Mouse (Mus musculus) hindbrain, embryonic 13.5 days (tissue): ENCODE results near the gene Gprin1. TPM values are rescaled to one million over a fixed set of nuclear protein-coding genes. Genes with fewer than 3 reads are reported as not detected.
A peak's percentile ranks its signal among the peaks of the same experiment; 100 is the strongest.

Experiments used
- ATAC-seq: fragments of 200-750 bp; cut with Nextera tagmentation; 2 replicates; pipeline ENCODE4 v1.8.0; 2017; ENCODE audit warnings: moderate TSS enrichment; ENCODE audit not compliant: low FRiP score
- H3K27ac ChIP-seq: fragments of 300-500 bp; sonication (generic); 2 replicates; pipeline ENCODE4 v1.5.1; 2015; ENCODE audit warnings: inconsistent platforms, mild to moderate bottlenecking, moderate library complexity
- H3K27me3 ChIP-seq: fragments of 300-500 bp; sonication (generic); 2 replicates; pipeline ENCODE4 v1.6.1; 2015; ENCODE audit warnings: mild to moderate bottlenecking, inconsistent platforms
- H3K36me3 ChIP-seq: fragments of 300-500 bp; sonication (generic); 2 replicates; pipeline ENCODE4 v1.6.1; 2015; ENCODE audit warnings: mild to moderate bottlenecking, inconsistent platforms
- H3K4me1 ChIP-seq: fragments of 300-500 bp; sonication (generic); replicated peaks from 2 replicates; pipeline ENCODE4 v1.6.1; 2015; ENCODE audit warnings: inconsistent platforms
- H3K4me2 ChIP-seq: fragments of 300-500 bp; sonication (generic); 2 replicates; pipeline ENCODE4 v1.6.1; 2015; ENCODE audit warnings: inconsistent platforms, mild to moderate bottlenecking, moderate library complexity
- H3K4me3 ChIP-seq: fragments of 300-500 bp; sonication (generic); 2 replicates; pipeline ENCODE4 v1.5.1; 2015; ENCODE audit warnings: mild to moderate bottlenecking, inconsistent platforms
- H3K9ac ChIP-seq: fragments of 300-500 bp; sonication (generic); 2 replicates; pipeline ENCODE4 v1.6.1; 2015; ENCODE audit warnings: mild to moderate bottlenecking, inconsistent platforms
- H3K9me3 ChIP-seq: fragments of 300-500 bp; sonication (generic); 2 replicates; pipeline ENCODE4 v1.6.1; 2016; ENCODE audit warnings: inconsistent platforms
- WGBS: fragments of 180-500 bp; shearing (Covaris S2); methylation state at CpG from one replicate; pipeline ENCODE4 v1.1.7; 2015; 5-methylcytosine and 5-hydroxymethylcytosine counted together
- polyA plus RNA-seq: library from polyadenylated mRNA; unstranded; fragments of >200 nt; fragmentation: Nextera tagmentation; extraction: Ambion mirVana; gene quantifications from 2 replicates; pipeline ENCODE4 v1.2.1, GENCODE M21; 2015

The Gprin1 gene
- polyA plus RNA-seq, 1 experiment from 2014 or later: 6.9 TPM

DNA sequence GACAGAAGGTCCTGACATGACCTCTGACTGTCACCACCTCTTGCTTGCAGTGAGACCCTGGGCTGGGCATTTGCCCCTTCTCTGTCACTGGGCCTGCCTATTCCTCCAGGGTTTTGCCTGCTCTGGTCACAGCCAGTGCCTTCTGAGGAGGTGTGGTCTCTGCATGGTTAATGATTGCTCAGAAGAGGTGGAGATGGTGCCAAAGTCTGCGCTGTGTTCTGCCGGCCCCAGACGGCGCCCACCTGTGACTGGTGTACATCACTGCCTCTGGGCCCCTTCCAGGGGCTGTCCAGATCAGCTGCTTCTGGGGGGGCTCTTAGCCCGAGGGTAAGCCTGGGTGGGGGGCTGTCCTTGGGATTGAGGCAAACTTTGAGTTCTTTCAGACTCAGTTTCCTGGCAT, 48.4 kb downstream of the Gprin1 start, which contains the start of gene Cdhr2:
TSS of gene Cdhr2 (plus strand) at position 219 of the 400 bp plus-strand sequence.
- no peak for ATAC-seq
- H3K4me3 ChIP-seq: no peak within 1 kb of the TSS
- H3K9ac ChIP-seq: no peak within 1 kb of the TSS
- no peaks in the 10 kb centered on the region for H3K36me3 ChIP-seq
- WGBS: 64% methylated on average over 5 of the region's 5 CpGs
- H3K27me3 ChIP-seq: 0 out of 2 replicates have a peak, but pooled peaks cover 5% of the 10 kb centered on the region
- no peaks in the 10 kb centered on the region for H3K9me3 ChIP-seq
- H3K27ac ChIP-seq: no peak within 1 kb of the TSS
- H3K4me2 ChIP-seq: no peak within 1 kb of the TSS
- no peaks in the 10 kb centered on the region for H3K4me1 ChIP-seq

- Histone ChIP-seq H3K36me3 (no peaks in the 10 kb centered on the region), H3K4me1 (peaks cover 30% of the 10 kb centered on the region), H3K4me2 (no peak overlapping the region), H3K9me3 (no peaks in the 10 kb centered on the region), H3K9ac (no peak overlapping the region), H3K4me3 (no peak overlapping the region), H3K27me3 (no peaks in the 10 kb centered on the region), H3K27ac (no peak overlapping the region)
- ATAC-seq: no peak
- WGBS: 93% methylated on average over 11 of the region's 11 CpGs
Measured at GRCm38 (mm10) chr13:54695479-54696230, 54.0 kb downstream of the Gprin1 start.

GRCm38 (mm10) chr13:54694348-54695060, 55.2 kb downstream of the Gprin1 start:
- H3K4me3 ChIP-seq: peak overlapping the region; percentile 99
- H3K4me2 ChIP-seq: peak overlapping the region; percentile 53
- H3K27me3 ChIP-seq: no peaks in the 10 kb centered on the region
- H3K9ac ChIP-seq: peak overlapping the region; percentile 72
- H3K4me1 ChIP-seq: peaks cover 37% of the 10 kb centered on the region
- peak; percentile 86 for ATAC-seq
- peak overlapping the region; percentile 94 for H3K27ac ChIP-seq
- H3K9me3 ChIP-seq: no peaks in the 10 kb centered on the region
- peaks cover 2% of the 10 kb centered on the region; the same call in 1 of the 2 replicates for H3K36me3 ChIP-seq
- WGBS: 16% methylated on average over 26 of the region's 26 CpGs

DNA sequence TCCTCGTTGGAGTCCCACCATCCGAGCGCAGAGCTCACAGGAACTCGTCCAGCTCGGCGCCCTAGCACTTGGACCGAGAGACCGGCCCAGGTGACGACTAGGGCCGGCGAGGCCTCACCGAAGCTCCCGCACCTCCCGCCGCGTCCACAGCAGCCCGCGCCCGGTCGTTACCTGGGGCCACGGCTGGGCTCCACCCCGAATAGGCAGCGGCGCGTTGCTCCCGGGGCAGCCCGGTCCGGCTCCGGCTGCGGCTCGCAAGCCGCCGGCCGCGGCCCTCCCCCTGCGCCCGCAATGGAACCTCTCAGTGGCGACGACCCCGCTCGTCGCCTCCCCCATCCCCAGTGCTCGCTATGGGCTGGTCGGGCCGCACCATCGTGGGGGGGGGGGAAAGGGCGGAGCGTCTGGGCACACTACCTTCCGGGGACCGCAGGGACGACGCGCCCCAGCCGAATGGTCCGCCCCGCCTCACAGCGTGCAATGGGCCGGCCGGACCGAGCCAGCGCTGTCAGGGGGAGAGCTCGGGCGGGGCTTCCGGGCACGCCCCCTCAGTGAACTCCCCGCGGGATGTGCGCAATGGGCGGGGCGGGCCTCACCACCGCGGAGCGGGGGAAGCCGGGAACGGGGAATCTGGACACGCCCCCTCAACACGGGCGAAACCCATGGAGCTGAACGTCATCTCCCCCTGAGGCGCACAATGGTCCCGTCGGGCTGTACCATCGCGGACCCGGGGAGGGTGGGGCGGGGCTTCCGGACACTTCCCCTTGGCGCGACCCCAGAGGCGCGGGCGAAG, 55.9 kb downstream of the Gprin1 start, which contains the start of gene Rnf44:
TSS of gene Rnf44 (minus strand) at position 350 of the 790 bp plus-strand sequence.
- ATAC-seq: peak; percentile 98
- H3K4me3 ChIP-seq: peak within 1 kb of the TSS; percentile 99
- peaks cover 2% of the 10 kb centered on the region; the same call in 1 of the 2 replicates for H3K36me3 ChIP-seq
- no peaks in the 10 kb centered on the region for H3K9me3 ChIP-seq
- under 1% methylated on average over 69 of the region's 92 CpGs for WGBS
- H3K4me2 ChIP-seq: peak within 1 kb of the TSS; percentile 95
- peaks cover 44% of the 10 kb centered on the region for H3K4me1 ChIP-seq
- peak within 1 kb of the TSS; percentile 97 for H3K9ac ChIP-seq
- peak within 1 kb of the TSS; percentile 94 for H3K27ac ChIP-seq
- no peaks in the 10 kb centered on the region for H3K27me3 ChIP-seq

DNA sequence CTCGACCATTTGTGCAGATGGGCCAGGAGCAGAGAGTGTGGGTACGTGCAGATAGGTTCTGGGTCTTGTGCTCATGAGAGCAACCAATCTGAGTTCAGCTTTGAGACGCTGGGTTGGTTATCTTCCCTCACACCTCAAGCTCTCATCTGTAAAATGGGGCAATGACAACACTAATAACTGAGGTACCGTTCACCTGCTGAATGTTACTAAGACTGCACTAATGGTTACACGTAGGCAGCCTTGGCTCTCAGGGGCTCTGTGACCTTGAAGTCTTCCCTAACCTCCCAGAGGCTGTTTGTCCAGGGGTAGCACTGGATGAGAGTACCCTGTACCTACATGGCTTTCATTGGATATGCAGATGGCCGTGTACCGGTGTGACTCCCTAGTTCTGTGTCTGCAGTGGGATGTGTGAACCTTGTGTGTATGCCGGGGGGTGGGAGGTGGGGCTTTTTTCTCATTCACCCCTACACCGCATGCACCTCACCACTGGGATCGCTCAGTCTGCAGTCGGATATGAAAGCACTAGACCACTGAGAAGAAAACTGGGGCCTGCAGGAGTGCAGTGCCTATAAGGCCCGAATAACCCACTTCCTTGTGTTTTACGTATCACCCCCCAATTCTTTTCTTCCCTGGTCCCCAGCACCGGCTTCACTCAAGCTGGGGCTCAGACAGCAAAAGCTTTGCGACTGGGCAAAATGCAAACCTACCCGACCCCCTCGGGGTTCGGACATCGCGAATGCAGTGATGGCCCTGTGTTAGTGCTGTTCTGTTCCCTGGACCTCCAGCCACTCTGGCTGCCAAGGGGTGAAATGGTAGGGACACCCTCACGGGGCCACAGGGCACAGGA, 56.7 kb downstream of the Gprin1 start:
- Histone ChIP-seq H3K9me3 (no peaks in the 10 kb centered on the region), H3K27me3 (no peaks in the 10 kb centered on the region), H3K36me3 (peaks cover 2% of the 10 kb centered on the region; the same call in 1 of the 2 replicates), H3K4me2 (peak overlapping the region; percentile 95), H3K4me3 (peak overlapping the region; percentile 99), H3K9ac (peak overlapping the region; percentile 97), H3K4me1 (peaks cover 50% of the 10 kb centered on the region), H3K27ac (peak overlapping the region; percentile 94)
- no peak; the same call in 1 of the 2 replicates for ATAC-seq
- WGBS: 16% methylated on average over 21 of the region's 21 CpGs

DNA sequence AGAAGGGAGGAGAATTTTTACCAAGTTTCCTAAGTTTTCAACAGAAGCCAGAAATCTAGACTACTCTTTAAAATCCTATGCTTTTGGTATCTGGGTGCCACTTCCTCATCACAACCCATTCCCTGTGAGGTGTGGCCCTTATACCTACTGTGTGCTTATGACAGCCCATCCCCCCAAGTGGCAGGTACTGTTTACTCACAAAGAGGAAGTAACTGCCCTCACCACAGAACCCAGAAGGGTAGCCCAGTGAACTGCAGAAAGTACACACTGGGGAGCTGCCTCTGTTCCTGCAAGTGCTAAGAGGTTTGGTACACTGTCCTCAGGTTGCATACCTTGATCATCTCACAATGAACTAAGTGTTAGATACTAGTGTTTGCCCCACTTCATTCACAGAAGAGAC, 57.9 kb downstream of the Gprin1 start:
- Histone ChIP-seq H3K9ac (peak overlapping the region; percentile 97; the same call in 1 of the 2 replicates), H3K27ac (no peak overlapping the region), H3K4me3 (peak overlapping the region; percentile 99), H3K36me3 (peaks cover 2% of the 10 kb centered on the region; the same call in 1 of the 2 replicates), H3K9me3 (no peaks in the 10 kb centered on the region), H3K27me3 (no peaks in the 10 kb centered on the region), H3K4me1 (peaks cover 50% of the 10 kb centered on the region), H3K4me2 (peak overlapping the region; percentile 95)
- no peak for ATAC-seq

DNA sequence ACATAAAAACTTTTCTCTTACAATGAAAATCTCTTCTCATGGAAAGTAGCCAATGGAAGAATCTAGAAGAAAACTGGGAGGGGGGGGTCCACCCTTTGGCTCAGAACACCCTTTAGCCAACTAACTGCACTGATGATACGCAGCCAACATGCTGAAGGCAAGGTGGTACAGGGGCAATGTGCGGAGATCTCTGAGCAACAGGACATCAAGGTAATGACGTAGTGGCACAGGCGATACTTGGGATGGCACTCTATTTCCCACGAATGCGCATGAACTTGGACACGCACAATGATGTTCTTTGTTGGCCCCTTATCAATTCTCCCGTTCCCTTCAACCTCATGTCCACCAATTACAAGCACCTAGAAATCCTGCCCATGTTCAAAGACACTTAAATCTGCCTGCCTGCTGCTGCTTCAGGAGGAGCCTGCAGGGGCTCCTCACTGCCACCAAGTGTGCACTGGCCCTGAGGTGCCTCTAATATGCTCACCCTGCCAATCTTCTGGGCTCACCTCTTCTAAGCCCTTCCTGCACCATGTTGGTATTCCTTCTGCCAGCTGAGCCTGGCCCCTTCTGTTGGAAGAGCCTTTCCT, 59.4 kb downstream of the Gprin1 start:
- ATAC-seq: no peak
- Histone ChIP-seq H3K9me3 (no peaks in the 10 kb centered on the region), H3K9ac (peak overlapping the region; percentile 51; the same call in 1 of the 2 replicates), H3K4me3 (no peak overlapping the region), H3K27ac (0 out of 2 replicates have a peak overlapping the region, but pooled peaks have one; percentile 5), H3K27me3 (no peaks in the 10 kb centered on the region), H3K4me1 (peaks cover 61% of the 10 kb centered on the region), H3K4me2 (no peak overlapping the region), H3K36me3 (peaks cover 2% of the 10 kb centered on the region; the same call in 1 of the 2 replicates)
- WGBS: 95% methylated on average over 8 of the region's 8 CpGs

- Histone ChIP-seq H3K4me2 (peak overlapping the region; percentile 96), H3K36me3 (peaks cover 19% of the 10 kb centered on the region), H3K9me3 (no peaks in the 10 kb centered on the region), H3K4me3 (peak overlapping the region; percentile 95), H3K4me1 (peaks cover 70% of the 10 kb centered on the region), H3K27ac (peak overlapping the region; percentile 99), H3K9ac (peak overlapping the region; percentile 99), H3K27me3 (no peaks in the 10 kb centered on the region)
- ATAC-seq: peak; percentile 89
- WGBS: 1% methylated on average over 66 of the region's 82 CpGs
Measured at GRCm38 (mm10) chr13:54687575-54688424, 61.9 kb downstream of the Gprin1 start.

GRCm38 (mm10) chr13:54687096-54687495, 62.6 kb downstream of the Gprin1 start:
- H3K4me1 ChIP-seq: peaks cover 63% of the 10 kb centered on the region
- peak; percentile 63 for ATAC-seq

More at GRCm38 (mm10) chr13:54687096-54687495, 62.6 kb downstream of the Gprin1 start:
- Histone ChIP-seq H3K9ac (peak overlapping the region; percentile 99), H3K27me3 (no peaks in the 10 kb centered on the region), H3K9me3 (no peaks in the 10 kb centered on the region), H3K36me3 (peaks cover 26% of the 10 kb centered on the region), H3K4me2 (peak overlapping the region; percentile 96), H3K4me3 (peak overlapping the region; percentile 95), H3K27ac (peak overlapping the region; percentile 99)
- under 1% methylated on average over 35 of the region's 35 CpGs for WGBS
